Mouse (Mus musculus) frontal cortex, postnatal 36 days (tissue): ENCODE data around the gene Baiap2l1.
A peak's percentile ranks its signal among the peaks of the same experiment; 100 is the strongest.
"Not testable (repeated sequence)": the region's sequence is repeated elsewhere in the genome, so short reads cannot be mapped to it uniquely, and the experiment has no call there.

Experiments used
- DNase-seq, 2 experiments: peaks; one replicate each; pipeline ENCODE4 v3.0.0; 2022; ENCODE audit warnings: low spot score in 2 of 2

Gene Baiap2l1

GRCm38 (mm10) chr5:144357881-144358591 is at the start of gene Baiap2l1:
Gene Baiap2l1, minus strand, starts transcription at chr5:144358112.
- DNase-seq, result peak; percentile 12 to 14

GRCm38 (mm10) chr5:144406256-144406655 is 48.3 kb upstream of the Baiap2l1 start:
- DNase-seq, result no peak

DNA sequence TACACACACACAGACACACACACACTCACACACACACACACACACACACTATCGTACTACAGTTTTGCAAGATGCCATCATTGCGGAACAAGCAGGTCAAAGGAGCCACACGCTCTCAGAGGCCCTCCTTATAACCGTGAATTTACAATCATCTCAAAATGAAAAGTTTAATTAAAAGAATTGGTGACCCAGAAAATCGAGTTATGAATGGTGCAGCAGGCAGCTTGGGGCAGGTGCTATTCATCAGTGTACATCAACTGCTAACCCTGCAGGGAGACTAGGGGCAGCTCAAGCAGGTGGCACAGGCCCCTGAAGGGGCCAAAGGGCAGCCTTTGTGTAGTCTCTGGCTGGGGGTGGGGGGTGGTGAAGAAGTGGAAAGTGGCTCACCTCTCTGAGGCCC is 42.9 kb upstream of the Baiap2l1 start:
- no peak for DNase-seq

DNA sequence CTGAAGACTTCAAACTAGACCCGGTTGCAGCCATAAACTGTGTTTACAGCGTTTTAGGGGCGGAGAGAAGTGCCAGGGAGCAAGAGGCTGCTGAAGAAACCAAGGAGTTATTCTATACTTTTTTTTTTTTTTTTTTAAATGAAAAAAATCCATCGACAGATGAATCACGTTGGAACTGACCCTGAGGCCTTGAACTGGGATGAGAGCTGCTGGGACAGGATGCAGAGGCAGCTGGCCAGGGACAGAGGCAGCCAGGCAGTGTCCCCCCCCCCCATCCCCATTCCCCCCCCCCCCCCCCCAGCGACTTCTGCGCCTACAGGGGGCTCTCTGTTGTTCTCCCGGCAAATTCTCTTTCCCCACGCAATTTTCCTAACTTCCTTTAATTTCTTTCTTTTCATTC is 39.7 kb upstream of the Baiap2l1 start:
- no peak for DNase-seq

- no peak for DNase-seq
Measured at GRCm38 (mm10) chr5:144394142-144394541, 36.2 kb upstream of the Baiap2l1 start.

- peak; percentile 50 to 73 for DNase-seq
Measured at GRCm38 (mm10) chr5:144387851-144388250, 29.9 kb upstream of the Baiap2l1 start.

DNA sequence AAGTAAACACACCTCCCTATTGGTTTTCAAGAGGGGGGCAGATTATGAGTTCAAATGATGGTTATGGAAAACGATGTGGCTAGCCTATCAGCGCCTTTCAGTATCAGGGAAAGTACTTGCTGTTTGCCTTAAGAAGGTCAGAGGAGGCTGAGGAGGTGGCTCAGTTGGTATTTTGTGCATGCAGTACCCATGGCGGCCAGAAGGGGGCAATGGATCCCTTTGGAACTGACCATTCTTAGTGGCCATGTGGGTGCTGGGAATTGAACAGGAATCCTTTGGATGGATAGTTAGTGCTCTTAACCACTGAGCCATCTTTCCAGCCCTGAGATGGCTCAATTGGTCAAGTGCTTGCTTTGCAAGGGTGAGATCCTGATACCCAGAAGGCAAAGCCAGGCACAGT is 26.0 kb upstream of the Baiap2l1 start:
- no peak for DNase-seq

DNA sequence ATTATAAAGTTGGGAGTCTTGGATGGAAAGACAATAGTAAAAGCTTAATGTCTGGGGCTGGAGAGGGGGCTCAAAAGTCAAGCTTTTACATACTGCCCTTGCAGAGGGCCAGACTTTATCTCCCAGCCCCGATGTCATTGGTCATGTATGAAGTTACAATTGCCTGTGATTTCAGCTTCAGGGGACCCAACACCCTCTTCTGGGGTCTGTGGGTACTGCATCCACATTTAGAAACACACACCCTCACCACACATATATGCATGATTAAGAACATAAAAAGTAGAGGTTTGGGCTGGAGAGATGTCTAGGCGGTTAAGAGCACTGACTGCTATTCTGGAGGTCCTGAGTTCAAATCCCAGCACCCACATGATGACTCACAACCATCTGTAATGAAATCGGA is 23.9 kb upstream of the Baiap2l1 start:
- no peak for DNase-seq

- DNase-seq, result no peak
Measured at GRCm38 (mm10) chr5:144380689-144381088, 22.8 kb upstream of the Baiap2l1 start.

GRCm38 (mm10) chr5:144379431-144379830 is 21.5 kb upstream of the Baiap2l1 start:
- DNase-seq, result no peak

DNA sequence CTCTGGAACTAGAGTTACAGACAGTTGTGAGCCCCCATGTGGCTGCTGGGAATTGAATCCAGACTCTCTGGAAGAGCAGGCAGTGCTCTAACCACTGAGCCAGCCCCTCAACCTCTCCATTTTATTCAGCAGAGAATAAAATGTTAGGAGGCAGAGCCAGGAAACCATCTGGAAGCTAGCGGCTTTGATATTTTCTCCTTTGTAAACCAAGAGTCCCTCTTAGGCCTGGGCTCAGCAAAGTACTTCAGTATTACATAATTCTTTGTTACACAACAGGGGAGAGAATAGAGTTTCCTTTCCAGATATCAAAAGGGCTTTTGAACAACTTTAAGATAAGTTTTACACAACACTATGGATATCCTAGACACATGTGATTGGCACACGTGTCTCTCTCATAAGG is 15.0 kb upstream of the Baiap2l1 start:
- no peak for DNase-seq

GRCm38 (mm10) chr5:144372177-144372576 is 14.3 kb upstream of the Baiap2l1 start:
- DNase-seq, result no peak

GRCm38 (mm10) chr5:144370986-144371385 is 13.1 kb upstream of the Baiap2l1 start:
- no peak for DNase-seq

GRCm38 (mm10) chr5:144368661-144369205 is 10.8 kb upstream of the Baiap2l1 start:
- no peak for DNase-seq

- not testable (repeated sequence) for DNase-seq
Measured at GRCm38 (mm10) chr5:144366551-144366950, 8.6 kb upstream of the Baiap2l1 start.

GRCm38 (mm10) chr5:144364680-144365357 is 6.9 kb upstream of the Baiap2l1 start:
- no peak for DNase-seq

DNA sequence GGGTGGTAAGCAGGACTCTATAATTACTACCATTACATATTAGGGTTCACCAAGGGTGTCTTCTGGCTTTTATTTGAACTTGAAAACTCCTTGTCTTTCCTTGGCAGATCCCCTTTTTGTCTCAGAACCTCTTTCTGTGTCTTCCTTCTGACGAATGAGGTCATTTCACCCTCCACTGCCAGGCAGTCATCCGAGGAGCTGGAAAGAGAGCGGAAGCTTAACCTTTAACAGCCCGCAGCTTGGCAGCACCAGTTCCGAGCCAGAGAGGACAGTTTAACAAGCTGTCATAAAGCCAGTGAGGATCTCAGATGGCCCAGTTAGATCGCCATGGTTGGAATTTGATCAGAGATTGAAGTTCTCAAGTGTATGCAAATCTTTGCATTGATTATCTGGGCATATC is 2.4 kb upstream of the Baiap2l1 start:
- no peak for DNase-seq

DNA sequence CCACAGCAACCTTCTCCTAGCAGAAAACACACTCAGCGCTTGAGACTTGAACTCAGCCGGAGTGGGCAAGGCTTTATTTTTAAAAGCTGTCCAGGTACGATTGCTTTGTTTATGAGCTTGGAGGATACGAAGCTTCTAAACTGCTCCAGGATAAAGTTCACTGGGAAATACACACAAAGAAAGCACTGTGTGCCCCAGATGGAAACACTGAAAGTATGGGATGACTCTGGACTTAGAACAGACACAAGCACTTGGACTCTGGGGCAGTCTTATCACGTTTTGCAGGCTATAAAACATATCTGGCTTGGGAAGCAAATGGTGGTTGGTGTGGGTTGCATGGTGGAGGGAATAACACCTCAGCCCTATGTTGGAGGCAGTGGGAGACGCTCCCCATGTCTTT is 2.0 kb upstream of the Baiap2l1 start:
- DNase-seq, result no peak

- no peak for DNase-seq
Measured at GRCm38 (mm10) chr5:144358592-144358917, 643 bp upstream of the Baiap2l1 start.

DNA sequence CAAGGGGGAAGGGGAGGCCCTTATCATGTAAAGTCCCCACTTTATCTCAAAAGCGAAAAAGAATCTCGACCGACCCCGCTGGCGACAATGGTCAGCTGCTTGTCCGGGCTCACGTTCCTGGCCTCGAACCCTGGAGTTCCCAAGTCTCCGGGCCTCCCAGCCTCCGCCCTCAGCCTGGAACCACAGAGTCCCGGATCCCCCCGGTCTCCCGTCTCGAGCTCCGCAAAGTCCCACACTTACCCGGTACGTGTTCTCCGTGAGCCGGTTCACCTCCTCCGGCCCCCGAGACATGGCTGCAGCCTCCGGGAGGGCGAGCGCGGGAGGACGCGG is 396 bp downstream of the Baiap2l1 start:
- no peak for DNase-seq

GRCm38 (mm10) chr5:144356776-144357455 is 996 bp downstream of the Baiap2l1 start:
- DNase-seq, result no peak

DNA sequence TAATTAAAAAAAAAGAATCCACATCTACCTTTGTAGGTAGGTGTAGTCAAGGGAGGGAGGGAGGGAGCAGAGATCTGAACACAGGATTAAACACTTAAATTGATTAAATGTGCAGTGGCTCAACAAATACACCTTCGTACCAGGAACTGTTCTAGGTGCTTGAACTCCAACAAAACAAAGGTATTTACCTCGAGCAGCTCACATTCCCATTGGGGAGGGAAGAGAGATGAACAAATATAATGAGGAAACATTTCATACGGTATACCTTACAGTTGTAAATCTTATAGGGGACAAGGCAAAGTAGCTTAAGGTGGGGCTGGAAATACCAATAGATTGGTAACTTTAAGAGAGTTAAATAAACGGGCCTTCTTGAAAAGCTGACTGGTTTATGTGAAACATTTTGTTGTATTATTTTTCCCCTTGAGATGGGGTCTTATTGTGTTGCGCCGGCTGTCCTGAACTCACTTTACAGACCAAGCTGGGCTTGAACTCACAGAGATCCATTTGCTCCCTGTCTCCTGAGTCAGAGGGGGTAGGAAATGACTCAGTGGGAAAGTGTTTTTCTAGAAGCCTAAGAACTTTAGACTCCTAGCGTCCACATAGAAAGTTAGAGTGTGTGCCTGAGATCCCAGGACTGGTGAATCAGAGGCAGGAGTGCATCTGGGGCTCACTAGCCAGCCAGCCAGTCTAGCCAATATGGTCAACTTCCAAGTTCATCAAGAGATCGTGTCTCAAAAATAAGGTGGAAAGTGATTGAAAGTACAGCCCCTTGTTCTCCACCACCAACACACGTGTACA is 5.5 kb downstream of the Baiap2l1 start:
- no peak for DNase-seq
